Mouse (Mus musculus) ES-Bruce4 (cell line): ENCODE measurements at regions not wholly inside any gene's neighbourhood (a gene's known extent, or its start where the extent isn't known, plus 50 kb on each side); places are given as distances from the start of the nearest gene placed in this dataset.

Source experiments
- H3K27ac ChIP-seq: 2 replicates; pipeline ENCODE4 v1.5.1; 2012; ENCODE audit warnings: low read length, inconsistent platforms; ENCODE audit not compliant: insufficient read depth
- H3K27me3 ChIP-seq: 2 replicates; pipeline ENCODE4 v1.6.1; 2012; ENCODE audit warnings: mild to moderate bottlenecking, low read length, inconsistent platforms; ENCODE audit not compliant: control insufficient read depth, poor library complexity, insufficient read depth, severe bottlenecking
- H3K36me3 ChIP-seq: 2 replicates; pipeline ENCODE4 v1.6.1; 2012; ENCODE audit warnings: inconsistent platforms, mild to moderate bottlenecking, low read length, moderate library complexity; ENCODE audit not compliant: control insufficient read depth, poor library complexity, insufficient read depth, severe bottlenecking
- H3K4me1 ChIP-seq: one replicate; pipeline ENCODE4 v1.8.1; 2011; ENCODE audit warnings: low read length; ENCODE audit not compliant: control insufficient read depth, insufficient read depth
- H3K4me3 ChIP-seq: 2 replicates; pipeline ENCODE4 v1.5.1; 2011; ENCODE audit warnings: low read depth, mild to moderate bottlenecking, low read length
- H3K9ac ChIP-seq: 2 replicates; pipeline ENCODE4 v1.6.1; 2012; ENCODE audit warnings: low read depth, mild to moderate bottlenecking, inconsistent platforms; ENCODE audit not compliant: poor library complexity, severe bottlenecking
- H3K9me3 ChIP-seq: replicated peaks from 2 replicates; pipeline ENCODE4 v1.6.1; 2012; ENCODE audit warnings: mild to moderate bottlenecking, low read length, inconsistent platforms; ENCODE audit not compliant: control insufficient read depth, poor library complexity, insufficient read depth, severe bottlenecking
- CTCF ChIP-seq: IDR thresholded peaks from one replicate; pipeline ENCODE4 v1.8.1; 2011; ENCODE audit warnings: low read depth, low read length
- EP300 ChIP-seq: IDR thresholded peaks from 2 replicates; pipeline ENCODE4 v1.6.1; 2011; ENCODE audit warnings: low read depth, low read length; ENCODE audit not compliant: insufficient read depth
- POLR2A ChIP-seq: IDR thresholded peaks from one replicate; pipeline ENCODE4 v1.8.1; 2011; ENCODE audit warnings: low read length; ENCODE audit not compliant: insufficient read depth

DNA sequence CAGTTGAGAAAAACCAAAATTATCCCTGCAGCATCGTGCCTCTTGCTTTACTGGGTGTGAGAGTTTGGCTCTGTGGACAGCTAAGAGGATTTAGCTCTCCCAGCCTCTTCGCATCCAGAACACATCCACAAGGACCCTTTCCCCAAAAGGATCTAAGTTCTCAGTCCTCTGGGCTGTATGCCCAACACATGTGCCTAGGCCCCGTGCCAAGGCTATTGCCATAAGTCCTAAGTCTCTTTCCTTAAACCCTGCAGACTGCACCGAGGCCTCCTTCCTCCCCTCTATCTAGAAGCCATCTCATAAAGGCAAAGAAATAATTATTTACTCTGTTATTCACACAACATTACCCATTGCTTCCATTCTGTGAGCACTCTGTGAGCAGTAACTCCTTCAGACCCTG is 570.8 kb upstream of the Kirrel3 start:
- Histone ChIP-seq H3K4me3 (no peak overlapping the region), H3K36me3 (no peaks in the 10 kb centered on the region), H3K4me1 (no peaks in the 10 kb centered on the region), H3K9ac (no peak overlapping the region), H3K27me3 (no peaks in the 10 kb centered on the region), H3K9me3 (no peaks in the 10 kb centered on the region), H3K27ac (no peak overlapping the region)
- no peak for TF ChIP-seq CTCF

GRCm38 (mm10) chr9:33915349-33916056 is 570.2 kb upstream of the Kirrel3 start:
- Histone ChIP-seq H3K4me3 (no peak overlapping the region), H3K36me3 (no peaks in the 10 kb centered on the region), H3K27ac (no peak overlapping the region), H3K9ac (no peak overlapping the region), H3K27me3 (no peaks in the 10 kb centered on the region), H3K4me1 (no peaks in the 10 kb centered on the region), H3K9me3 (no peaks in the 10 kb centered on the region)
- TF ChIP-seq POLR2A = no peak
- TF ChIP-seq CTCF = no peak
- no peak for TF ChIP-seq EP300

DNA sequence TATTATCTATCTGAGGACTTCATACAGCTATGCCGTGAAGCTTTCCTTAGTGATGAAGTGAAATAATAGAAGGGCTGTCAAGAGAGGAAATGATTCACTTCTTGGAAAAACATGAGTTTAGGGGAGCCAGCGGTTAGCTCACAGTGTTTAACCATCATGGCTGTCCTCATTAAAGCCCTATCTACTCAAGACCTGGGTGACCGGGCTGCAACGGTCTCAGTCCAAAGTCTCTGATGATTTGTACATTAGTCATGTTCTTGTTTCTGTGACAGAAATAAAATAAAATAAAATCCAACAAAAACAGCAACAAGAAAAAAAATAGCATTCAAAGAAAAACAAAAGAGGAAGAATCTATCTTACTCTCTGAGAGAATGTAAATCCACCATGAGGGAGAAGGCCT is 555.4 kb upstream of the Kirrel3 start:
- Histone ChIP-seq H3K4me1 (no peaks in the 10 kb centered on the region), H3K36me3 (no peaks in the 10 kb centered on the region), H3K9me3 (no peaks in the 10 kb centered on the region), H3K4me3 (no peak overlapping the region), H3K27ac (no peak overlapping the region), H3K9ac (no peak overlapping the region), H3K27me3 (no peaks in the 10 kb centered on the region)
- TF ChIP-seq EP300 (no peak), CTCF (no peak), POLR2A (no peak)

DNA sequence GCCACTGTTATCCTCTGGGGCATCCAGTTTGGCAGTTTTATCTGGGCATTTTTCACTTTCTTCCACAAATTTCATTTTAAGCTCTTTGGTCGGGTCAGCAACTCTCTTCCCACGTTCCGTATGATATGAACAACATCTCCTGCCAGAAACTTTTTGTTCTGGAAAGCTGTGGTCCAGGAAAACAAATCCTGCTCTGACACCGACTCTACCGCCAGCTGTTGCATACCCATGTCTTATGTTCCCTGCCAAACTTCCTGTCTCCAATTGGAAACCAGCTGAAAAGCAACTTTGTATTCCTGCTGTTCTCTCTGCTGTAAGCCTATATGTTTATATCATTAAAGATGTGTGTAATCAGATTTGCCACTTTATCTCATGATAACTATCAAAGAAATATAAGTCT is 551.6 kb upstream of the Kirrel3 start:
- H3K4me3 ChIP-seq = no peak overlapping the region
- no peaks in the 10 kb centered on the region for H3K27me3 ChIP-seq
- H3K9me3 ChIP-seq = no peaks in the 10 kb centered on the region
- H3K4me1 ChIP-seq = no peaks in the 10 kb centered on the region
- H3K27ac ChIP-seq = no peak overlapping the region
- TF ChIP-seq EP300 (no peak), CTCF (no peak), POLR2A (no peak)
- H3K36me3 ChIP-seq = no peaks in the 10 kb centered on the region
- H3K9ac ChIP-seq = no peak overlapping the region

DNA sequence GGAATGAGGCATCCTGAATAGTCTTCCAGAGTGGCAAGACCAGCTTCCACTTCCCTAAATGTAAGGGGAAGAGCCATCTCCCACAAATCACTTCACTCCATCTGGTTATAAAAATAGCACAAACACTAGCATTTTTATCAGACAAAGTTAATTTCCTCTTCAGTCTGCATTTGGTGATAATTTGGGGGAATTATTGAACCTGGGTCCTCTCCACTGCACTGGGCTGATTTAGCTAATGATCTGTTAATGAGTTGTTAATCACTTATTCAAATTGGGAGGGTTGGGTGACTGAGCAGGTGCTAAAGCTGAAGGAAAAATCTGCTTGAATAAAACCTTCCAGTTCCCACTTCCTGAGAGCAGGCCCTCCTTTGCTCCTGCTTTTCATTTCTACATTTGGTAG is 531.4 kb upstream of the Kirrel3 start:
- Histone ChIP-seq H3K4me1 (no peaks in the 10 kb centered on the region), H3K9ac (no peak overlapping the region), H3K27ac (no peak overlapping the region), H3K4me3 (no peak overlapping the region), H3K9me3 (no peaks in the 10 kb centered on the region), H3K27me3 (no peaks in the 10 kb centered on the region), H3K36me3 (no peaks in the 10 kb centered on the region)
- no peak for TF ChIP-seq CTCF
- TF ChIP-seq EP300 = no peak
- TF ChIP-seq POLR2A = no peak
